Mouse (Mus musculus) megakaryocyte, embryonic 14.5 days (primary cell): Measurements from ENCODE around the gene Sh3tc1.

Experiments used
- FLI1 ChIP-seq: IDR thresholded peaks from 2 replicates; pipeline ENCODE4 v1.6.1; 2012; ENCODE audit warnings: low read length, inconsistent platforms, mixed read lengths
- GATA1 ChIP-seq: IDR thresholded peaks from 3 replicates; pipeline ENCODE4 v1.6.1; 2012; ENCODE audit warnings: mixed read lengths, low read length, inconsistent platforms, borderline replicate concordance

GRCm38 (mm10) chr5:35765909-35766308 is 26.1 kb upstream of the Sh3tc1 start:
- no peak for TF ChIP-seq FLI1
- TF ChIP-seq GATA1, result no peak
